Mouse (Mus musculus): ENCODE results near the gene Cuedc1. TPM values are rescaled to one million over a fixed set of nuclear protein-coding genes. Genes with fewer than 3 reads are reported as not detected.

Cuedc1 gene
- polyA plus RNA-seq, 1 experiment, result 14.4 TPM

DNA sequence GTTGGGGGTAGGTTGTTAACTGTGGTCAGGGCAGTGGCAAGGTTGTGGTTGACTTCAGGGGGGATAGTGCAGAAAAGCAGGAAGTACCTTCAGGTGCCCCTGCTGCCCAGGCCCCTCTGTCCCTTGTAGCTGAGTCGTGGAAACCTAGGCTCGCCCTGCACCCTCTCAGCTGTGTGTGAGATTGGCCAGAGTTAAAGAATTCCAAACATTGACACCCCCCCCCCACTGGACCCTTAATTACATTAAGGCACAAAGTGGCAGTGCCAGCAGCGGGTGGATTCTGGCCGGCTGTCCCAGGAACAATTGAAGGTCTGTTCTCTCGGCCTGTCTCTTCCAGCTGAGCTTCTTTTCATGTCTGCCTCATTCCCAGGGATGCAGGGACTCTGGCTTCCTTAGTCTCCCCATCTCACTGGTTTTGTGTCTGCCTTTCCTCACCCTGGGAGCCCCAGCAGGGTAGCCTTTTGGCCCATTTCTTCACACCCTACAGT is 28.5 kb downstream of the Cuedc1 start:
- 41% methylated on average over 5 of the region's 5 CpGs for WGBS
- no peak for TF ChIP-seq CTCF (IDR thresholded peaks at IDR 0.05; ENCODE audit: control insufficient read depth, insufficient read depth, low read length)
- H3K4me3 ChIP-seq (replicated peaks; ENCODE audit: control insufficient read depth, low read depth, low read length), result no peak overlapping the region
- no peak overlapping the region for H3K27ac ChIP-seq (ENCODE audit: control insufficient read depth, insufficient read depth, low read depth, low read length, poor library complexity)
- H3K4me1 ChIP-seq (ENCODE audit: control insufficient read depth, insufficient read depth, low read length), result no peaks in the 10 kb centered on the region; the same call in 1 of the 2 replicates

DNA sequence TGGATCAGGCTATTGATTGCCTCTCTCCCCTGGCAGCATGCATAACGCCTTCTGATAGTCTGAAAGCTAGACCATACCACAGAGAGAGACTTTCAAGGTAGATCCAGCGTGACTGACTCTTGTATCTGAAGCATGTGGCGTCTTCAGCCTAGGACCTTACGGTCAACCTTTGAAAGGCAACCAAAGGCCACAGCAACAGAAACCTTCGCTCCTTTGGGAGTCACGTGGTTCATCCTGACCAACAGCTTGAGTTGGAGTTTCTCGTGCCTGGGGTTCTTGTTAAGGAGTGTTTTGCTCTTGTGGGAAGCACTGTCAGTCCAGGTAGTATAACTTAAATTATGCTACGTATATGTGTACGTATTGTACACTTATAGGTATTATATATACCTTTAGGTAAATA is 30.6 kb downstream of the Cuedc1 start:
- H3K27ac ChIP-seq (ENCODE audit: control insufficient read depth, insufficient read depth, low read depth, low read length, poor library complexity), result no peak overlapping the region
- H3K4me3 ChIP-seq (replicated peaks; ENCODE audit: control insufficient read depth, low read depth, low read length), result no peak overlapping the region
- peaks cover 2% of the 10 kb centered on the region for H3K4me1 ChIP-seq (ENCODE audit: control insufficient read depth, insufficient read depth, low read length)
- TF ChIP-seq CTCF (IDR thresholded peaks at IDR 0.05; ENCODE audit: control insufficient read depth, insufficient read depth, low read length) (no peak), POLR2A (IDR thresholded peaks at IDR 0.05; ENCODE audit: borderline replicate concordance, control insufficient read depth, low read depth, low read length) (no peak)
- WGBS, result 89% methylated on average over 9 of the region's 9 CpGs

DNA sequence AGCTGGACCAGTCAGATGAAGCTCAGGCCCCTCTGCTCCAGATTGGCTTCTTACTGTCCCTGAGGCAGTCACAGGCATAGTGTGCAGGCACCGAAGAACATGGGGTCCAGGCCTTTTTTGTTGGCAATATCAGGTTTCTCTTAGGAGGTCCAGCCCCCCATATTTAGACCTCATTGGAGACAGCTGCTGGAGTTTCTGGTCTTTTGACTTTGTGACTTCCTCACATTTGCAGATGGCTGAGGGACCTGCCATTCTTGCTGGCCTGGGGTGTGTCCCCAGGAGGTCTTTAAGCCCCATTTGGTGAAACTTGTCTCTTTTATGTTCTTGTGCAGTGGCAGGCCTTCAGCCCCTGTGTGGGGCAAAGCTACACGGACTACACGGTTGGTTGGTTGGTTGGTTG is 31.4 kb downstream of the Cuedc1 start:
- H3K27ac ChIP-seq (ENCODE audit: control insufficient read depth, insufficient read depth, low read depth, low read length, poor library complexity), result no peak overlapping the region
- whole genome bisulfite sequencing, result 76% methylated on average over 3 of the region's 3 CpGs
- peaks cover 2% of the 10 kb centered on the region for H3K4me1 ChIP-seq (ENCODE audit: control insufficient read depth, insufficient read depth, low read length)
- no peak overlapping the region for H3K4me3 ChIP-seq (replicated peaks; ENCODE audit: control insufficient read depth, low read depth, low read length)
- TF ChIP-seq POLR2A (IDR thresholded peaks at IDR 0.05; ENCODE audit: borderline replicate concordance, control insufficient read depth, low read depth, low read length) (no peak), CTCF (IDR thresholded peaks at IDR 0.05; ENCODE audit: control insufficient read depth, insufficient read depth, low read length) (no peak)

DNA sequence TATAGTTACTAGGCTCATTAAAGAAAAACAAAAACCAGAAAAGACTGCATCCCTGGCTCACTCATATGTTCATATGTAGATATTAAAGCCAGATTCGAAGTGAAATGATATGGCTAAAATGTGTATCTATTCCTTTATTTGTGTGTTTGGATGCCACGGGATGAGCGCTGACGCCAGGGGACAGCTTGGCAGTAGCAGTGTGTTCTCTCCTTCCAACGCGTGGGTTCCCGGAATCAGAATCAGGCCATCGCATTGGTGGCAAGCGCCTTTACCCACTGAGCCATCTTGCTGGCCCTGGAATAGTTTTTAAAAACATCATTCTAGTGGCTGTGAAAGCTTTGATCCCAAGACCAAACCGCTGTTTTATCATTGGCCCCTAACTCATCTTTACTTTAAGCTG is 32.1 kb downstream of the Cuedc1 start:
- Histone ChIP-seq H3K27ac (ENCODE audit: control insufficient read depth, insufficient read depth, low read depth, low read length, poor library complexity) (no peak overlapping the region), H3K4me3 (replicated peaks; ENCODE audit: control insufficient read depth, low read depth, low read length) (no peak overlapping the region), H3K4me1 (ENCODE audit: control insufficient read depth, insufficient read depth, low read length) (peaks cover 2% of the 10 kb centered on the region)
- TF ChIP-seq CTCF (IDR thresholded peaks at IDR 0.05; ENCODE audit: control insufficient read depth, insufficient read depth, low read length), result no peak
- TF ChIP-seq POLR2A (IDR thresholded peaks at IDR 0.05; ENCODE audit: borderline replicate concordance, control insufficient read depth, low read depth, low read length), result no peak
- 92% methylated on average over 10 of the region's 10 CpGs for WGBS

DNA sequence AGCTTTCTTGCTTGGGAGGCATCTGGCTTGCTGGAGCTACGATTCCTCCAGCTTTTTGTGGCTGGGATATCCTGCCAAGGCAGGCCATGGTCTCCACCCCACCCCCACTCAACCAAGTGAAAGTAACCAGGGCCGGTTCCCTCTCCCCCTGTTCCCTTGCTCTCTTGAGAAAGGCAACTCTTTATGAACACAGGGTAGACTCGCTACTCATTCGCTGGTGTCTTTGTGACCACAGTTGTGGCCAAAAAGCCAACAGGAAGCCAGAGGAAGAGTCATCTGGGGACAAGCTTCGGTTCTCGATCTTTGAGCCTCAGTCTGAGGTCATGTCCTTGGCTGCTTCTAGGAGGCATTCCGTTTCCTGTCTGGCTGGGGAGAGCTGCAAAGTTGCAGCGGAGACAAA is 34.0 kb downstream of the Cuedc1 start:
- no peak overlapping the region for H3K4me3 ChIP-seq (replicated peaks; ENCODE audit: control insufficient read depth, low read depth, low read length)
- 0% methylated on average over 8 of the region's 8 CpGs for WGBS
- peaks cover 2% of the 10 kb centered on the region for H3K4me1 ChIP-seq (ENCODE audit: control insufficient read depth, insufficient read depth, low read length)
- TF ChIP-seq CTCF (IDR thresholded peaks at IDR 0.05; ENCODE audit: control insufficient read depth, insufficient read depth, low read length) (no peak), POLR2A (IDR thresholded peaks at IDR 0.05; ENCODE audit: borderline replicate concordance, control insufficient read depth, low read depth, low read length) (no peak)
- H3K27ac ChIP-seq (ENCODE audit: control insufficient read depth, insufficient read depth, low read depth, low read length, poor library complexity), result peak overlapping the region; percentile 45; the same call in 1 of the 2 replicates

DNA sequence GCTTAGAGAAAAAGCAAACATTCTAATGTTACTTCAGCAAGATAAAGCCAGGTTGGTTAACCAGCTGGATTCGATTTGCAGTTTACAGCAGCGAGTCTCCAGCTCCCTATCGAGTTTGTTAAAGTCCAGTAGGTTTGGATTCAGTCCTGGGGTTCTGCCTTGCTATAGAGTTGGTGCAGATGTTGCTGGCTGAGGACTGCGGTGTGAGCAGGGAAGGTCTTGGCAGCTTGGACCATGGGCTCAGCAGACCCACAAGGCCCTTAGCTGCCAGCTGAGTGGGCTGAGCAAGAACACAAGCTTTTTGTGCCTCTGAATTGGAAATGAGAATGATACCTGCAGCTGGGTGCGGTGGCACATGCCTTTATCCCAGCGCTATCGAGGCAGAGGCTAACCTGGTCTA is 37.4 kb downstream of the Cuedc1 start:
- WGBS, result 81% methylated on average over 7 of the region's 7 CpGs
- no peak overlapping the region for H3K4me3 ChIP-seq (replicated peaks; ENCODE audit: control insufficient read depth, low read depth, low read length)

DNA sequence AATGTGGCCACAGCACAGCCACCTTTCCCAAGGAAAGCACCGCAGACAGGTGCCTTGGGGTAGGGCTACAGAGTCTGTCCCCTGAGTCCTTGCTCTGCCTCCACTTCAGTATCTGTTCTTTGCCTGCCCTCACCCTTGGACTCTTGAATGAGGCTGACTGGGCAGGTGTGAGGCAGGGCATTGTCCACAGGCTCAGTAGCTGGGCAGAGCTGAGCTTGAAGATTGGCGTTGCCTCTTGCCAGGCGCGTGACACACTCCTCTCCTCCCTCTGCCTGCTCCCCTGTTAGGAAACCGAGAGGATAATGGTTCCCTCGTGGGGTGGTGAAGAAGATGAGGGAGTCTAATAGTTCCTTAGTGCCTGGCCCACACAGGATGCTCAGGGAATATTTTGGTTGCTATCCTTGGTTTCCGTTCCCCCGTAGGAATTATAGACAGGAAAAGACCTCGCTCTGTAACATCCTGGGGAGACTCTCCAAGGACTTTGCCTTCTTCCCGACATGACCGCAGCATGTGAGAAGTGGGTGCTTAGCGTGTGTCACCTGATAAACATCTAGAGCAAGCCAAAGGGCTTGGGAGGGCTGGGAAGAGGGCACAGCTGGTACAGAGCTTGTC is 40.1 kb downstream of the Cuedc1 start:
- 81% methylated on average over 12 of the region's 12 CpGs for WGBS
- TF ChIP-seq CTCF (IDR thresholded peaks at IDR 0.05; ENCODE audit: control insufficient read depth, insufficient read depth, low read length) (no peak), POLR2A (IDR thresholded peaks at IDR 0.05; ENCODE audit: borderline replicate concordance, control insufficient read depth, low read depth, low read length) (no peak)
- H3K27ac ChIP-seq (ENCODE audit: control insufficient read depth, insufficient read depth, low read depth, low read length, poor library complexity), result no peak overlapping the region

More for the DNA sequence above, 37.4 kb downstream of the Cuedc1 start:
- TF ChIP-seq POLR2A (IDR thresholded peaks at IDR 0.05; ENCODE audit: borderline replicate concordance, control insufficient read depth, low read depth, low read length), result no peak
- no peak for TF ChIP-seq CTCF (IDR thresholded peaks at IDR 0.05; ENCODE audit: control insufficient read depth, insufficient read depth, low read length)
- Histone ChIP-seq H3K27ac (ENCODE audit: control insufficient read depth, insufficient read depth, low read depth, low read length, poor library complexity) (no peak overlapping the region), H3K4me1 (ENCODE audit: control insufficient read depth, insufficient read depth, low read length) (peaks cover 5% of the 10 kb centered on the region)

DNA sequence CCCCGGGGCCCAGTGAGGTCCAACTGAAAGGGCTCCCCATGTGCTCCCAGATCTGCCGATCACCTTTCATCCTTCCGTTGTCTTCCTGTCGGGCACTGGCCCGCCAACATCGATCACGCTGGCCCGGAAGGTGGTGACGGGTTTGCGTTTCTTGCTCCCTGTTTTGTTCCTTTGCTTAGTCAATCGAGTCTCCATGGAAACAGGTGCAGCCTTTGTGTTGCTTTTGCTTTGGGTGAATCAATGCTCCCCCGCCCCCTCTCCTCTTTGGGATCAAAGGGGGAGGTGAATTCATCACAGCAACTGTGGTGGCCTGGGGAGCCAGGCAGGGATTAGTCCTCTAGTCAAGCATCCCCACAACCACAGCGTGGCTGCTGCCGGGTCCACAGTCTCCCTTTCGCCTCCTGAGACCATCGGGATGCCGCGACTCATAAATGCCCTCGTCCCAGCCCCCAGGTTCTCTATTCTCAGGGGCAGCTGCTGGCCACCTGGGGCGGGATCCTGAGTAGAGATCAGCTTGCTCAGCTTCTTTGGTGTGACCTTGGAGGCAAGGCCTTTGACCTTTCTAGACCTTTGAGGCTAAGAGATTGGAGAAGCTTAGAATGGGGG is 41.5 kb downstream of the Cuedc1 start:
- no peak overlapping the region for H3K27ac ChIP-seq (ENCODE audit: control insufficient read depth, insufficient read depth, low read depth, low read length, poor library complexity)
- WGBS, result 60% methylated on average over 20 of the region's 20 CpGs
- H3K4me1 ChIP-seq (ENCODE audit: control insufficient read depth, insufficient read depth, low read length), result peaks cover 4% of the 10 kb centered on the region; the same call in 1 of the 2 replicates
- no peak overlapping the region for H3K4me3 ChIP-seq (replicated peaks; ENCODE audit: control insufficient read depth, low read depth, low read length)
- TF ChIP-seq POLR2A (IDR thresholded peaks at IDR 0.05; ENCODE audit: borderline replicate concordance, control insufficient read depth, low read depth, low read length), result no peak
- no peak for TF ChIP-seq CTCF (IDR thresholded peaks at IDR 0.05; ENCODE audit: control insufficient read depth, insufficient read depth, low read length)

More for the DNA sequence above, 40.1 kb downstream of the Cuedc1 start:
- Histone ChIP-seq H3K4me1 (ENCODE audit: control insufficient read depth, insufficient read depth, low read length) (peaks cover 4% of the 10 kb centered on the region; the same call in 1 of the 2 replicates), H3K4me3 (replicated peaks; ENCODE audit: control insufficient read depth, low read depth, low read length) (no peak overlapping the region)

Data from bone marrow, adult 2 months (tissue).